ENCODE assay signal across 8 mouse cellular contexts in the genomic region with DNA sequence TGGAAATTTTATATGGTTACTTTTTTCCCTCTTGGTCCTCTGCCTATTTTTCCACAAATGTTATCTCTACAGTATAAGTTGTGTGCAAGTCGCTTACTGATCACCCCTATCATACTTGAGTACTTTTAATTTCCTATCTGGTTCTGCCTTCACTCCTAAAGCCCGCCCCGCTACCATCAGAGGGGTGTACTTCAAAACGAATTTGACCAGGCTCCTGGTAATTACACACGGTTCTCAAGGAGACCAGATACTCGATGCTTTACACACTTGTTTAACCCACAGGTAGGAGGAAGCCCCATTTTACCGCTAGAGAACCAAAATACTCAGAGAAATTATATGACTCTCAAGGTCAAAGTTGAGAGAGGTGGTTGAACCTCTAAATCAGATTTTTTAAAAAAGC. TPM values are rescaled to one million over a fixed set of nuclear protein-coding genes. Genes with fewer than 3 reads are reported as not detected.
DNase-seq lines count a peak whose midpoint lies in the region; ATAC-seq and TF ChIP-seq lines count a peak whose summit lies in the region.

No protein-coding gene starts in this region.

- H3K9ac ChIP-seq in midbrain, embryonic 14.5 days (replicated peaks; ENCODE audit: low read length): peak overlapping the region; percentile 48; the same call in 1 of the 2 replicates

- peaks cover 2% of the 10 kb centered on the region; the same call in 1 of the 2 replicates for H3K36me3 ChIP-seq in kidney, adult 2 months (ENCODE audit: control insufficient read depth, insufficient read depth, low read length)
- H3K36me3 ChIP-seq in midbrain, embryonic 14.5 days (ENCODE audit: control insufficient read depth, insufficient read depth, low read length): peaks cover 5% of the 10 kb centered on the region

- no peak for TF ChIP-seq CTCF in kidney, adult 2 months (conservative IDR thresholded peaks at IDR 0.05; ENCODE audit: insufficient read depth, insufficient read length, low read depth, low read length)

- H3K4me1 ChIP-seq in kidney, adult 2 months (ENCODE audit: control insufficient read depth, insufficient read depth, low read length): peaks cover 12% of the 10 kb centered on the region
- peaks cover 6% of the 10 kb centered on the region; the same call in 1 of the 2 replicates for H3K4me1 ChIP-seq in midbrain, embryonic 14.5 days (ENCODE audit: control insufficient read depth, insufficient read depth, low read length)

- peak overlapping the region; percentile 52 for H3K4me2 ChIP-seq in midbrain, embryonic 14.5 days (ENCODE audit: low read length)

- peak overlapping the region; percentile 39; the same call in 1 of the 2 replicates for H3K27ac ChIP-seq in kidney, adult 2 months (ENCODE audit: insufficient read depth, low read depth, low read length)
- no peak overlapping the region for H3K27ac ChIP-seq in midbrain, embryonic 14.5 days (replicated peaks; ENCODE audit: low read depth, low read length)

- no peak for DNase-seq in kidney, adult 2 months
- DNase-seq in kidney, adult 18-20 months: no peak
- DNase-seq in c-Kit-positive CD71-positive TER-119-positive erythroid progenitor cells, embryonic 14.5 days (ENCODE audit: low spot score): peak; percentile 45
- DNase-seq in midbrain, embryonic 14.5 days: no peak
- no peak for DNase-seq in adrenal gland, postnatal 36 days
- no peak for DNase-seq in layer of hippocampus, postnatal 36 days
- DNase-seq in layer of hippocampus, adult 9-11 months: no peak

- no peaks in the 10 kb centered on the region for H3K27me3 ChIP-seq in kidney, adult 2 months (replicated peaks; ENCODE audit: control insufficient read depth, insufficient read depth, low read length)
- H3K27me3 ChIP-seq in midbrain, embryonic 14.5 days (ENCODE audit: control insufficient read depth, insufficient read depth, low read length): no peaks in the 10 kb centered on the region

- under 1% methylated on average over 7 of the region's 7 CpGs for WGBS in kidney, adult 2 months
- 1% methylated on average over 7 of the region's 7 CpGs for WGBS in midbrain, embryonic 14.5 days

- H3K9me3 ChIP-seq in midbrain, embryonic 14.5 days (ENCODE audit: control insufficient read depth, low read length): no peaks in the 10 kb centered on the region

- H3K4me3 ChIP-seq in kidney, adult 2 months (ENCODE audit: insufficient read depth, low read depth, low read length): peak overlapping the region; percentile 98
- H3K4me3 ChIP-seq in midbrain, embryonic 14.5 days (replicated peaks; ENCODE audit: low read depth, low read length): peak overlapping the region; percentile 53

- ATAC-seq in inflammation-experienced regulatory T-cells, adult 6 months: peak; percentile 7
- peak; percentile 61 for ATAC-seq in midbrain, embryonic 14.5 days (ENCODE audit: low FRiP score, low TSS enrichment)

- no peak for TF ChIP-seq POLR2A in kidney, adult 2 months (IDR thresholded peaks at IDR 0.05; ENCODE audit: low read depth, low read length)

RNA-seq across cellular contexts. Expression of a gene that starts 3.7 kb away (rescaled TPM):
- 13.3 and 14.3 TPM in 2 replicates for polyA plus RNA-seq in kidney, adult 2 months (2012; rRNA removed)
- polyA plus RNA-seq in inflammation-experienced regulatory T-cells, adult 6 months (2017; shearing (Covaris generic)): 10 to 100 TPM; 61.2 to 73.9 (median 67.8) TPM
- 40.4 and 41.1 TPM in 2 replicates for polyA plus RNA-seq in midbrain, embryonic 14.5 days (2014; fragmentation: Nextera tagmentation; extraction: Ambion mirVana)
- total RNA-seq in adrenal gland, postnatal 36 days (2021): 10 to 100 TPM; 42.4 to 43.1 TPM
- 10 to 100 TPM; 32.7 to 33.7 TPM for total RNA-seq in layer of hippocampus, postnatal 36 days (2021)

RNA-seq across cellular contexts. Expression of a gene that starts 8.0 kb away (rescaled TPM):
- 126 and 145 TPM in 2 replicates for polyA plus RNA-seq in kidney, adult 2 months (2012; rRNA removed)
- 100 to 1,000 TPM; 107 to 131 (median 127) TPM for polyA plus RNA-seq in inflammation-experienced regulatory T-cells, adult 6 months (2017; shearing (Covaris generic))
- 161 and 173 TPM in 2 replicates for polyA plus RNA-seq in midbrain, embryonic 14.5 days (2014; fragmentation: Nextera tagmentation; extraction: Ambion mirVana)
- 100 to 1,000 TPM; 286 to 364 TPM for total RNA-seq in adrenal gland, postnatal 36 days (2021)
- total RNA-seq in layer of hippocampus, postnatal 36 days (2021): 100 to 1,000 TPM; 135 to 145 TPM
